Mouse (Mus musculus) E14TG2a.4 (cell line): ENCODE measurements at regions not wholly inside any gene's neighbourhood (a gene's known extent, or its start where the extent isn't known, plus 50 kb on each side); places are given as distances from the start of the nearest gene placed in this dataset.

Experiments used
- CTCF ChIP-seq: conservative IDR thresholded peaks from 2 replicates; pipeline ENCODE4 v1.5.1; 2014; ENCODE audit warnings: low read length
- NANOG ChIP-seq: IDR thresholded peaks from 2 replicates; pipeline ENCODE4 v1.6.1; 2014; ENCODE audit warnings: borderline replicate concordance, low read length, mixed read lengths
- POU5F1 ChIP-seq: IDR thresholded peaks from 2 replicates; pipeline ENCODE4 v1.6.1; 2014; ENCODE audit warnings: low read length, borderline replicate concordance

GRCm38 (mm10) chr15:97170074-97170473, 76.8 kb upstream of the Pced1b start:
- TF ChIP-seq CTCF = no peak
- TF ChIP-seq NANOG = no peak
- no peak for TF ChIP-seq POU5F1
